Mouse (Mus musculus) midbrain, embryonic 13.5 days (tissue): ENCODE results near the gene Pnpla1. TPM values are rescaled to one million over a fixed set of nuclear protein-coding genes. Genes with fewer than 3 reads are reported as not detected.

ENCODE experiments used
- ATAC-seq: fragments of 200-750 bp; cut with Nextera tagmentation; 2 replicates; pipeline ENCODE4 v1.8.0; 2017; ENCODE audit warnings: mild to moderate bottlenecking, moderate TSS enrichment, moderate library complexity
- H3K27ac ChIP-seq: fragments of 300-500 bp; sonication (generic); 2 replicates; pipeline ENCODE4 v1.5.1; 2015; ENCODE audit warnings: inconsistent platforms, mild to moderate bottlenecking, moderate library complexity
- H3K27me3 ChIP-seq: fragments of 300-500 bp; sonication (generic); 2 replicates; pipeline ENCODE4 v1.6.1; 2015; ENCODE audit warnings: mild to moderate bottlenecking, inconsistent platforms
- H3K36me3 ChIP-seq: fragments of 300-500 bp; sonication (generic); 2 replicates; pipeline ENCODE4 v1.6.1; 2015; ENCODE audit warnings: mild to moderate bottlenecking, inconsistent platforms
- H3K4me1 ChIP-seq: fragments of 300-500 bp; sonication (generic); replicated peaks from 2 replicates; pipeline ENCODE4 v1.6.1; 2015; ENCODE audit warnings: inconsistent platforms
- H3K4me2 ChIP-seq: fragments of 300-500 bp; sonication (generic); replicated peaks from 2 replicates; pipeline ENCODE4 v1.6.1; 2015; ENCODE audit warnings: moderate library complexity, mild to moderate bottlenecking, inconsistent platforms
- H3K4me3 ChIP-seq: fragments of 300-500 bp; sonication (generic); replicated peaks from 2 replicates; pipeline ENCODE4 v1.5.1; 2015; ENCODE audit warnings: mild to moderate bottlenecking, inconsistent platforms
- H3K9ac ChIP-seq: fragments of 300-500 bp; sonication (generic); replicated peaks from 2 replicates; pipeline ENCODE4 v1.6.1; 2015; ENCODE audit warnings: mild to moderate bottlenecking, inconsistent platforms
- H3K9me3 ChIP-seq: fragments of 300-500 bp; sonication (generic); 2 replicates; pipeline ENCODE4 v1.6.1; 2016; ENCODE audit warnings: mild to moderate bottlenecking, inconsistent platforms
- WGBS: fragments of 180-500 bp; shearing (Covaris S2); methylation state at CpG from one replicate; pipeline ENCODE4 v1.1.7; 2015; 5-methylcytosine and 5-hydroxymethylcytosine counted together
- polyA plus RNA-seq: library from polyadenylated mRNA; unstranded; fragments of >200 nt; fragmentation: Nextera tagmentation; extraction: Ambion mirVana; gene quantifications from 2 replicates; pipeline ENCODE4 v1.2.1, GENCODE M21; 2015

Gene Pnpla1
- polyA plus RNA-seq, 1 experiment from 2014 or later, result not detected

GRCm38 (mm10) chr17:28850511-28850910 lies 7.7 kb upstream of the Pnpla1 start:
- H3K9me3 ChIP-seq, result no peaks in the 10 kb centered on the region
- H3K4me3 ChIP-seq, result no peak overlapping the region
- H3K9ac ChIP-seq, result no peak overlapping the region
- ATAC-seq, result no peak
- no peak overlapping the region for H3K4me2 ChIP-seq
- WGBS, result 93% methylated on average over 5 of the region's 5 CpGs
- H3K4me1 ChIP-seq, result 0 out of 2 replicates have a peak, but pooled peaks cover 6% of the 10 kb centered on the region
- no peaks in the 10 kb centered on the region for H3K27me3 ChIP-seq
- H3K36me3 ChIP-seq, result no peaks in the 10 kb centered on the region
- no peak overlapping the region for H3K27ac ChIP-seq

DNA sequence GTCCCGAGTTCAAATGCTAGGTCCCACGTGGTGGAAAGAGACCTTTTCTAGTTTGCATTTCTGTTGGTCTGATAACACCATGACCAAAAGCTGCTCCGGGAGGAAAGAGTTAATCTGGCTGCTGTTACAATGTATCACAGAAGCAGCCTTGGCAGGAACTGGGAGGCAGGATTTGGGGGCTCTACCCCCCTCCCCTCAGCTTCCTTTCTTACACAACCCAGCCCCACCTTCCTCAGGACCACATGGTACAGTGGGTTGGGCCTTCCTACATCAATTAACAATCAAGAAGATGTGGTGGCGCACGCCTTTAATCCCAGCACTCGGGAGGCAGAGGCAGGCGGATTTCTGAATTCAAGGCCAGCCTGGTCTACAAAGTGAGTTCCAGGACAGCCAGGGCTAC lies 3.8 kb upstream of the Pnpla1 start:
- WGBS, result 88% methylated on average over 7 of the region's 7 CpGs
- no peak overlapping the region for H3K4me3 ChIP-seq
- no peak overlapping the region for H3K4me2 ChIP-seq
- no peaks in the 10 kb centered on the region for H3K27me3 ChIP-seq
- ATAC-seq, result no peak
- 0 out of 2 replicates have a peak, but pooled peaks cover 5% of the 10 kb centered on the region for H3K4me1 ChIP-seq
- no peak overlapping the region for H3K27ac ChIP-seq
- peaks cover 9% of the 10 kb centered on the region for H3K9me3 ChIP-seq
- no peaks in the 10 kb centered on the region for H3K36me3 ChIP-seq
- H3K9ac ChIP-seq, result no peak overlapping the region

- Histone ChIP-seq H3K9ac (no peak overlapping the region), H3K36me3 (no peaks in the 10 kb centered on the region), H3K27ac (no peak overlapping the region), H3K4me3 (no peak overlapping the region), H3K4me1 (0 out of 2 replicates have a peak, but pooled peaks cover 5% of the 10 kb centered on the region), H3K27me3 (no peaks in the 10 kb centered on the region), H3K4me2 (no peak overlapping the region), H3K9me3 (peaks cover 9% of the 10 kb centered on the region)
- no peak for ATAC-seq
- WGBS, result 88% methylated on average over 9 of the region's 9 CpGs
Measured at GRCm38 (mm10) chr17:28855166-28855885, 2.9 kb upstream of the Pnpla1 start.

DNA sequence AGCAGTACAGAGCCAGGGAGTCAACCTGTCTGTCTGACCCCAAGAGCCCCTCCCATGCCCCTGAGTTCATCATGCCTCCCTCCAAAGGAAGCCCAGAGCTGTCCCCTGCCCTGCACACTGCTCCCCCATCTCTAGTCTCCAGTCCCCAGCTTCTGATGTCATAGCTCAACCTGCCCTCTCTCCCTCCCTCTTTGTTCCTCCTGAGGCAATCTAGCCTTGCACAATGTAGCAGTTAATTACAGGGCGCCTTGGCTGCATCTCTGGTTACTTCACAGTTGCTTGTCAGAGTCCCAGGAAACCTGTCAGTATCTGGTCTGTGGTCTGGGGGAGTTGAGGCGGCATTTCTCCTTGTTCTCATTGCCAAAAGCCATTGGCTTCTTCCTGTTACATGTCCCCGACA lies 2.2 kb upstream of the Pnpla1 start:
- Histone ChIP-seq H3K4me2 (no peak overlapping the region), H3K9ac (no peak overlapping the region), H3K4me3 (no peak overlapping the region), H3K27ac (no peak overlapping the region), H3K4me1 (0 out of 2 replicates have a peak, but pooled peaks cover 5% of the 10 kb centered on the region), H3K36me3 (no peaks in the 10 kb centered on the region), H3K27me3 (no peaks in the 10 kb centered on the region), H3K9me3 (peaks cover 9% of the 10 kb centered on the region)
- 71% methylated on average over 3 of the region's 3 CpGs for WGBS
- no peak for ATAC-seq

- peaks cover 5% of the 10 kb centered on the region for H3K4me1 ChIP-seq
- H3K27ac ChIP-seq, result no peak overlapping the region
- WGBS, result 72% methylated on average over 7 of the region's 7 CpGs
- no peak for ATAC-seq
- no peaks in the 10 kb centered on the region for H3K27me3 ChIP-seq
- H3K4me3 ChIP-seq, result no peak overlapping the region
- no peaks in the 10 kb centered on the region for H3K36me3 ChIP-seq
- H3K4me2 ChIP-seq, result no peak overlapping the region
- no peak overlapping the region for H3K9ac ChIP-seq
- H3K9me3 ChIP-seq, result no peaks in the 10 kb centered on the region
Measured at GRCm38 (mm10) chr17:28863926-28864325, 5.7 kb downstream of the Pnpla1 start.

DNA sequence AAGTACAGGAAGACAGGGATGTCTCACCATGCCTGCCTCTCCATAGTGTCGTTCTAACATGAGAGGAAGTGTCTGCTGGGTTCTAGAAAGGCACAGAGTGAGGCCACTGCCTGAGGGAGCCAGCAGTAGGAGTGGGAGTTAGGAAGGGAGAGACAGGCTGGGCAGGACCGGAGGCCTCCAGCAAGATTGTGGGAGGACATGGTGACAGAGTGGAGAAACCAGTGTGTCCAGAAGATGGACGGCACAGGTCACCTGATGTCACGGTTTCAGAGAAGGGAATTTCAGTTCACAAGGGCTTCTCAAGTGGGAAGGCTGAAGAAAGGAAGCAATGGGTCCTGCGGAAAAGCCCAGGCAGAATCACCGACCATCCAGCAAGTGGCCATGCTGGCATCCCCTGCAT lies 6.3 kb downstream of the Pnpla1 start:
- Histone ChIP-seq H3K9ac (no peak overlapping the region), H3K36me3 (no peaks in the 10 kb centered on the region), H3K4me1 (peaks cover 10% of the 10 kb centered on the region), H3K9me3 (no peaks in the 10 kb centered on the region), H3K4me2 (no peak overlapping the region), H3K4me3 (no peak overlapping the region), H3K27me3 (no peaks in the 10 kb centered on the region), H3K27ac (no peak overlapping the region)
- 84% methylated on average over 6 of the region's 6 CpGs for WGBS
- ATAC-seq, result no peak

- Histone ChIP-seq H3K9ac (no peak overlapping the region), H3K4me3 (no peak overlapping the region), H3K4me1 (peaks cover 24% of the 10 kb centered on the region), H3K36me3 (no peaks in the 10 kb centered on the region), H3K27ac (no peak overlapping the region), H3K9me3 (no peaks in the 10 kb centered on the region), H3K4me2 (no peak overlapping the region), H3K27me3 (no peaks in the 10 kb centered on the region)
- ATAC-seq, result no peak
Measured at GRCm38 (mm10) chr17:28866921-28867320, 8.7 kb downstream of the Pnpla1 start.

- 93% methylated on average over 4 of the region's 4 CpGs for WGBS
Measured at GRCm38 (mm10) chr17:28867381-28867780, 9.2 kb downstream of the Pnpla1 start.

GRCm38 (mm10) chr17:28869412-28870110 lies 11.3 kb downstream of the Pnpla1 start:
- H3K36me3 ChIP-seq, result no peaks in the 10 kb centered on the region
- H3K9me3 ChIP-seq, result no peaks in the 10 kb centered on the region
- ATAC-seq, result peak; percentile 97
- no peak overlapping the region for H3K9ac ChIP-seq
- no peaks in the 10 kb centered on the region for H3K27me3 ChIP-seq
- peak overlapping the region; percentile 89 for H3K27ac ChIP-seq
- 52% methylated on average over 9 of the region's 9 CpGs for WGBS
- H3K4me2 ChIP-seq, result 0 out of 2 replicates have a peak overlapping the region, but pooled peaks have one; percentile 7
- H3K4me3 ChIP-seq, result no peak overlapping the region
- peaks cover 24% of the 10 kb centered on the region for H3K4me1 ChIP-seq

More at GRCm38 (mm10) chr17:28867381-28867780, 9.2 kb downstream of the Pnpla1 start:
- no peak for ATAC-seq
- H3K9me3 ChIP-seq, result no peaks in the 10 kb centered on the region
- H3K4me2 ChIP-seq, result no peak overlapping the region
- H3K27me3 ChIP-seq, result no peaks in the 10 kb centered on the region
- no peak overlapping the region for H3K27ac ChIP-seq
- H3K36me3 ChIP-seq, result no peaks in the 10 kb centered on the region
- H3K4me3 ChIP-seq, result no peak overlapping the region
- H3K4me1 ChIP-seq, result peaks cover 24% of the 10 kb centered on the region
- no peak overlapping the region for H3K9ac ChIP-seq

- 68% methylated on average over 5 of the region's 5 CpGs for whole genome bisulfite sequencing
- Histone ChIP-seq H3K4me2 (no peak overlapping the region), H3K4me1 (peaks cover 28% of the 10 kb centered on the region), H3K9me3 (no peaks in the 10 kb centered on the region), H3K9ac (no peak overlapping the region), H3K4me3 (no peak overlapping the region), H3K36me3 (no peaks in the 10 kb centered on the region), H3K27me3 (no peaks in the 10 kb centered on the region), H3K27ac (peak overlapping the region; percentile 89)
- ATAC-seq, result no peak
Measured at GRCm38 (mm10) chr17:28870435-28870834, 12.2 kb downstream of the Pnpla1 start.

GRCm38 (mm10) chr17:28871831-28872230 lies 13.6 kb downstream of the Pnpla1 start:
- Histone ChIP-seq H3K27me3 (peaks cover 4% of the 10 kb centered on the region; the same call in 1 of the 2 replicates), H3K4me2 (no peak overlapping the region)
- no peak for ATAC-seq

DNA sequence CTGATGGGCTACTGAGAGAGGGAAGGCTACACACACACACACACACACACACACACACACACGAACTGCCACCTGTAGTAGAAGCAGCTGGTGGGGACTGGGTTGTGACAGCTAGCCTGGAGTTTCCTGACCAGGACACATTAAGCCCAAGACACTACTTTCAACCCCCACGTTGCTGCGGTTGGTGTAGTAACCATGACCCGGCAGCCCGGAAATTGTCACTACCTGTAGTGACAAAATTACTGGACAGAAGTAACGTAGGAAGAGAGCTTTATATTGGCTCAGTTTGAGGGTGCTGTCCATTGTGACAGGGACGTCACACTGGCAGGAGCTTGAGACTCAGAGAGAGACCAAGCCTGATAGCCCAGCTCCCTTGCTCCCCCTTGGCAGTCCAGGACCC lies 14.1 kb downstream of the Pnpla1 start:
- Histone ChIP-seq H3K4me1 (peaks cover 38% of the 10 kb centered on the region), H3K27ac (no peak overlapping the region), H3K4me3 (no peak overlapping the region), H3K4me2 (no peak overlapping the region), H3K36me3 (no peaks in the 10 kb centered on the region), H3K9ac (no peak overlapping the region), H3K9me3 (no peaks in the 10 kb centered on the region), H3K27me3 (peaks cover 4% of the 10 kb centered on the region; the same call in 1 of the 2 replicates)
- 83% methylated on average over 7 of the region's 7 CpGs for WGBS
- ATAC-seq, result no peak

More at GRCm38 (mm10) chr17:28871831-28872230, 13.6 kb downstream of the Pnpla1 start:
- Histone ChIP-seq H3K9me3 (no peaks in the 10 kb centered on the region), H3K36me3 (no peaks in the 10 kb centered on the region), H3K9ac (no peak overlapping the region), H3K27ac (no peak overlapping the region), H3K4me3 (no peak overlapping the region), H3K4me1 (peaks cover 35% of the 10 kb centered on the region)
- 80% methylated on average over 11 of the region's 11 CpGs for WGBS
